Mouse (Mus musculus) bone marrow, adult 2 months (tissue): ENCODE measurements around the gene Hoxb2. TPM values are rescaled to one million over a fixed set of nuclear protein-coding genes. Genes with fewer than 3 reads are reported as not detected.

Source experiments
- H3K27ac ChIP-seq: fragments of 200-500 bp; 2 replicates; pipeline ENCODE4 v1.5.1; 2012; ENCODE audit warnings: low read depth, mild to moderate bottlenecking, control low read depth, inconsistent platforms, low read length; ENCODE audit not compliant: control insufficient read depth, poor library complexity, insufficient read depth
- H3K4me1 ChIP-seq: fragments of 200-500 bp; 2 replicates; pipeline ENCODE4 v1.6.1; 2011; ENCODE audit warnings: low read length; ENCODE audit not compliant: control insufficient read depth, insufficient read depth
- H3K4me3 ChIP-seq: fragments of 200-500 bp; replicated peaks from 2 replicates; pipeline ENCODE3; 2011; ENCODE audit warnings: mild to moderate bottlenecking, low read depth, low read length, control low read depth; ENCODE audit not compliant: control insufficient read depth
- CTCF ChIP-seq: fragments of 200-500 bp; IDR thresholded peaks from 2 replicates; pipeline ENCODE4 v1.5.1; 2011; ENCODE audit warnings: low read length, control low read depth; ENCODE audit not compliant: control insufficient read depth, insufficient read depth
- POLR2A ChIP-seq: fragments of 200-500 bp; IDR thresholded peaks from 2 replicates; pipeline ENCODE4 v1.6.1; 2011; ENCODE audit warnings: low read depth, mild to moderate bottlenecking, control low read depth, low read length, borderline replicate concordance; ENCODE audit not compliant: control insufficient read depth
- WGBS: fragments of 180-500 bp; shearing (Covaris S2); methylation state at CpG from one replicate; pipeline ENCODE4 v1.1.7; 2018; 5-methylcytosine and 5-hydroxymethylcytosine counted together
- polyA plus RNA-seq: library from polyadenylated mRNA; stranded (reverse); fragments of >200 nt; gene quantifications from 2 replicates; pipeline ENCODE4 v1.2.4, GENCODE M21; 2011; ENCODE audit warnings: low replicate concordance; ENCODE audit not compliant: missing spikeins, insufficient read depth, insufficient read length

The Hoxb2 gene
- polyA plus RNA-seq, result 0.72 and 3.0 TPM in 2 replicates

DNA sequence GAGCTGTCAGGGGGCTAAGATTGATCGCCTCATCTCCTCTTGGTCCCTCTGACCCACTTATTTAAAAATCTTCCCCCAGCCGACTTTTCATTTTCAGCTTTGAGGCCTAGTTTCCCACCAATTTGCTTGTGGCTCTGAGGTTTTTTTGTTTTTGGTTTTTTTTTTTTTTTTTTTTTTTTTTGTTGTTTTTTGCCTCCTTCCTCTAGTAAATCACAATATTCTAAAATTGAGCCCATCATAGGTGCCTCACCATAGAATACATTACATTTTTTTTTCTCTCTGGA, at the start of gene Hoxb2:
TSS of gene Hoxb2 (plus strand) at position 185 of the 284 bp plus-strand sequence.
- no peak within 1 kb of the TSS for H3K4me3 ChIP-seq
- no peak for TF ChIP-seq POLR2A
- no peak for TF ChIP-seq CTCF
- H3K4me1 ChIP-seq, result no peaks in the 10 kb centered on the region
- 68% methylated on average over 2 of the region's 2 CpGs for WGBS
- H3K27ac ChIP-seq, result no peak within 1 kb of the TSS

DNA sequence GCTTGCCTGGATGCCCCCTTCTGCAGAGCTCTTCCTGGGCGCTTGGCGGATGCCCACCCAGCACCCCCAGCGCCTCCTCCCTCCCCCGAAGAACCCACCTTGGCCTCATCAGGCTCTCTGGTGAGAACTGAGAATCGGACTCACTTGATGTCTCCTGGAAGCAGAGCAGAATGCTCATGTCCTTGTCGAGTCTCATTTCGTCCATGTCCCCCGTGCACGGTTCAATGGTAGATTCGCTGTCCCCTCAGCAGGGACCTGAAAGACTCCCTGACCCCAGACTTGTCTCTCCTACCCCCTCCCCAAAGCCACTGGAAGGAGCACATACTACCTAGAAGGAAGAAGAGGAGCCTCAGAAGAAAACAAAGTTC, 49.3 kb upstream of the Hoxb2 start:
- WGBS, result 73% methylated on average over 10 of the region's 10 CpGs
- Histone ChIP-seq H3K27ac (no peak overlapping the region), H3K4me1 (no peaks in the 10 kb centered on the region), H3K4me3 (no peak overlapping the region)
- no peak for TF ChIP-seq POLR2A
- TF ChIP-seq CTCF, result no peak

DNA sequence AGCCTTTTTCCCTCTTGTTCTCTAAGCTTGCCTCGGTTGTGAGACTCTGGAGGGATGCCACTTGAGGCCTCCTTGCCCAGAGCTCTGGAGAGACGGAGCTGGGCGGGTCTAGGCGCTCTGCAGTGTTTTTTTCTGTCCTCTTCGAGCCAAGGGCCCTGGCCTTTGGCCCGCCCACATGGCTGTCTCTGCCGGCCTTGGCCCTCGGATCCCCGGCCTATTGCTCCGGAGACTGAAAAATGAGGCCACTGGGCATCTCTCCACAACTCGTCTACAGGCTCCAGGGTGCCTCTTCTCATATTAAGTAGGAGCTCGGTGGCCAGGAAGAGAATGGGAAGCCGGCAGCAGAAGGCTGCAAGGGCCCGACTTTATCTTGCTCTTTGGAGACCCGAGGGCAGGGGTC, 48.5 kb upstream of the Hoxb2 start:
- no peak overlapping the region for H3K27ac ChIP-seq
- TF ChIP-seq POLR2A (no peak), CTCF (no peak)
- 72% methylated on average over 15 of the region's 15 CpGs for WGBS
- H3K4me1 ChIP-seq, result no peaks in the 10 kb centered on the region
- H3K4me3 ChIP-seq, result no peak overlapping the region

DNA sequence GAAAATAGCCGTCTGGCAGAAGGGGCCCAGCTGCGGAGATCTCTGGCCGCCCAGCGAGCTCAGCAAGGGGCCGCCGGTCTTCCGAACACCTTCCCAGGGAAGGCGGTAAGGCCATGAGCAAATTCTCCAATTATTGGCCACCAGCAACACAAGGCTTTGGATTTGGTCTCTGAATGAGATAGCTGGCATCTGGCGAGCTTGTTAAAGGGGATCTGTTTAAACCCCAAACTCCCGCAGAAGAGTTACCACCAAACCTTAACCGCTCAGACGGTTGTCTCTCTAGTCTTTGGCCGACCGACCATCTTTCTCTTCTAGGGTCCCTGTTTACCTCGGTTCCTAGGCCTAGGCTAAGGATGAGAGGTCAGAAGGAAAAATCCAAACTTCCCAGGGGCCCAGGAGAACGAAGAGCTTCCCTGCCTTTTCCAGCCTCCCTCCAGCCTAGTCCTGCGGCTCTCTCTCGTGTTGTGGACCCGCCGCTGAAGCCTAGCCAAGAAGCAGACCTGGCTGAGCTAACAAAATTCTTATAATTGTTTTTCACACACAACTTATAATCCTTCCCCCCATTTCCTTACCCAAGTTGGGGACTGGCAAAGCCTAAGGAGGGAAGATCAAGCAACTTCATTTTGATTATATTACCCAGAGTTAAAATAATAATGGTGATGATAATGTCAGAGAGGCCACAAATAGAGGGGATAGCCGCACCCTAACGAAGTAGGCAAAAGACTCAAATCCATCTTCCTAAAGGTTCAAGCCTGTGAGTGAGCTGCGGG, 47.8 kb upstream of the Hoxb2 start:
- no peak overlapping the region for H3K27ac ChIP-seq
- no peak for TF ChIP-seq POLR2A
- no peak for TF ChIP-seq CTCF
- WGBS, result 72% methylated on average over 23 of the region's 23 CpGs
- no peak overlapping the region for H3K4me3 ChIP-seq
- no peaks in the 10 kb centered on the region for H3K4me1 ChIP-seq

DNA sequence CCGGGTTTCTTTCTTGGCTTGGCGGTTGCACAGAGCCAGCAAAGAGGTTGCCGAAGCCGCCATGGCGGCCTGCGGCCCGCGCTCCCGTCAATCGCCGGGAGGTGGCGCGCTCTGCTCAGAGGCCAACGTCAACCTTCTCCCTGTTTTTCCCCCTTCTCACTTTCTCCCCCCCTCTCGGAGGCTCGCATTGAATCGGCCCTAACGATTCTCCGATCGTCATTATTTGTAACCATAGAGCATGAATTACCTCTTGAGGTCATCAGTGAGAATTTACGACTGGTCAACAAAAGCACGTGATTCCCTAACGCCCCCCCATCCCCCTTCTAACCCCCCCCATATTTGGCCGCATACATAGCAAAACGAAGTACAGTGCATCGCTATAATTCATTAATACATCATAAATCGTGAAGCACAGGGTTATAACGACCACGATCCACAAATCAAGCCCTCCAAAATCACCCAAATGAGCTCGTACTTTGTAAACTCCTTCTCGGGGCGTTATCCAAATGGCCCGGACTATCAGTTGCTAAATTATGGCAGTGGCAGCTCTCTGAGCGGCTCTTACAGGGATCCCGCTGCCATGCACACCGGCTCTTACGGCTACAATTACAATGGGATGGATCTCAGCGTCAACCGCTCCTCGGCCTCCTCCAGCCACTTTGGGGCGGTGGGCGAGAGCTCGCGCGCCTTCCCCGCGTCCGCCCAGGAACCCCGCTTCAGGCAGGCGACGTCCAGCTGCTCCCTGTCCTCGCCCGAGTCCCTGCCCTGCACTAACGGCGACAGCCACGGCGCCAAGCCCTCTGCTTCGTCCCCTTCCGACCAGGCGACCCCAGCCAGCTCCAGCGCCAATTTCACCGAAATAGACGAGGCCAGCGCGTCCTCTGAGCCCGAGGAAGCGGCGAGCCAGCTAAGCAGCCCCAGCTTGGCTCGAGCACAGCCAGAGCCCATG, 46.9 kb upstream of the Hoxb2 start, which contains the start of gene Hoxb5:
TSS of gene Hoxb5 (plus strand) at position 186 of the 949 bp plus-strand sequence.
- 1% methylated on average over 69 of the region's 69 CpGs for WGBS
- H3K27ac ChIP-seq, result no peak within 1 kb of the TSS
- no peaks in the 10 kb centered on the region for H3K4me1 ChIP-seq
- peak; percentile 77 for TF ChIP-seq CTCF
- no peak for TF ChIP-seq POLR2A
- no peak within 1 kb of the TSS for H3K4me3 ChIP-seq

DNA sequence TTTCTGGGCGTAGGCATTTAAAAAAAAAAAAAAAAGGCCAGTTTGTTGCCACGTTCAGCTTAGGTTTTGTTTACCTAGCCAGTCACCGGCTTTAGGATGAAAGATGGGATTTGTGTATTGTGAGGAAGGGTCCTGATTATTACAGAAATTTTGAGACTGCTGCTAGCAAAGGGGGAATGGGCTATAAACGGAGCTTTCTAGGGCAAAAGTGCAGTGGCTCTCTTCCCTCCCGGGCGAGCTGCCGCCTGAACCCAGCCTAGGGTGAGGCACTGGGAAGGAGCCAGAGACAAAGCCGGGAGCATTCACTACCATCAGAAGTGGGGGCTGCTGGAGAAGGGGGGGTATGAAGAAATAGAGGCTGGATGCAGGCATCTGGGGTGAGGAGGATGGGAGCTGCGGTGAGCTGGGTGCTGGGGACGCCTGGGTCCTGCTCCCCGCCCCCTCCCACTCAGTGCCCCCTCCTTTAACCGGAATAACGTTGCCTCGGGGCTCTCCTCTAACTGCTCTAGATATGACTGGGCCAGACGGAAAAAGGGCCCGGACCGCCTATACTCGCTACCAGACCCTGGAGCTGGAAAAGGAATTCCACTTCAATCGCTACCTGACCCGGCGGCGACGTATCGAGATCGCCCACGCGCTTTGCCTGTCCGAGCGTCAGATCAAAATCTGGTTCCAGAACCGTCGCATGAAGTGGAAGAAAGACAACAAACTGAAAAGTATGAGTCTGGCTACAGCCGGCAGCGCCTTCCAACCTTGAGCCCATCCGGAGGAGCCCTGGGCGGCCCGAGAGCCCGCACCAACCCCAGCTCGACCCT, 45.7 kb upstream of the Hoxb2 start:
- WGBS, result 14% methylated on average over 38 of the region's 38 CpGs
- TF ChIP-seq POLR2A, result no peak
- TF ChIP-seq CTCF, result no peak
- Histone ChIP-seq H3K27ac (no peak overlapping the region), H3K4me3 (no peak overlapping the region), H3K4me1 (no peaks in the 10 kb centered on the region)

DNA sequence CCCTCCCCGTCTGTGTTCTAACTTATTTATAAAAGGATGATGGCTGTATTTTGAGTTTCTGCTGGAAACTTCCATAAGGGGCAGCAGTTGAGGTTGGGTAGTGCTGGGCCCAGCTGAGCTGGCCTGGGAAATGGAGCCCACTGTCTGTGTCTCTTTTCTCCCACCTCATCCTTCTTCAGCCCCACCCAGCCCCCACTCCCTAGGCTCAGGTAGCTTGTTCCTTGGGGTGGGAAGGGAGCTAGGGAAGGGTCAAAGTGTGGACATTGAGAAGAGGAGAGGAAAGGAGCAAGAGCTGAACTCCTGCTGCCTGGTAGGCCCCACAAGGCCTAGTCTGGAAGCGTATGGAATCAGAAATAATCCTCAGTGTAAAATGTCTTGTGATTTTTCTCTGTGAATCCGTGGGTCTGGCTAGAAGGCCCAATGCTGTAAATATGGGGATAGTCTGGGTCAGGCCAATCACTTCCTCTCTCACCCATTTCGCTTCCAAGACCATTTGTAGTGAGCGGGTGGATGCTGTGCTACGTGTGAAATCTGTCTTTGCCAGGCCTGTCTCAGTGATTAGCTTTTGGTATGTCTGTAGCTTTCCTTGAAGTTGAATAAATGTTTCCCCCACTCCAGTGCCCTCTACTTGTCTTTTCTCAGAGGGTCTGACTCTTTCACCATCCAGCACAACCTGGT, 44.7 kb upstream of the Hoxb2 start:
- Histone ChIP-seq H3K4me1 (no peaks in the 10 kb centered on the region), H3K4me3 (no peak overlapping the region), H3K27ac (no peak overlapping the region)
- TF ChIP-seq CTCF, result no peak
- TF ChIP-seq POLR2A, result no peak
- WGBS, result 76% methylated on average over 6 of the region's 6 CpGs
